Mouse (Mus musculus) Muller cell, postnatal 12 days (primary cell): ENCODE data around the gene Fam171a2.
"Not testable (repeated sequence)": the region's sequence is repeated elsewhere in the genome, so short reads cannot be mapped to it uniquely, and the experiment has no call there.

Experiments
- DNase-seq: peaks from one replicate; pipeline ENCODE4 v3.0.0-alpha.2; 2015; ENCODE audit errors: inconsistent ontology term

The Fam171a2 gene

GRCm38 (mm10) chr11:102394421-102395124 lies 52.9 kb downstream of the Fam171a2 start:
- no peak for DNase-seq

GRCm38 (mm10) chr11:102393719-102394420 lies 53.6 kb downstream of the Fam171a2 start:
- DNase-seq, result no peak

DNA sequence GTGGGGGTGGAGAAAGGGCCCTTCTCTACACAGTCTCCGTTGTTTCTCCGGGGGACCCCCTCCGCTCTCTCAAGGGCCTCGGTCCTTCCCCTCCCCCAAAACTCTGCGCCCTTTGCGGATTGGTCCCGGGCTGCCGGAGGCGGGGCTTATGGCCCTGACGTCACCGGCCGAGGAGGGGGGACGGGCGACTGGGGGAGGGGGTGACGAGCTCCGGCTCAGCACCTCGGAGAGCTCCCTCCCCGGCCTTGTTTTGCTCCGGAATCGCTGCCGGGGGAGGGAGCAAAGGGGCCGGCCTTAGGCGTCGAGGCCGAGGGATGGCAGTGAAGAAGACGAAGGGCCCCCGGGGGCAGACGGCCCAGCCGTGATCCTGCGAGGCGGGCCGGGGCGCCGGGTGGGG lies 54.2 kb downstream of the Fam171a2 start, which contains the start of gene Rundc3a:
Gene Rundc3a (plus strand): TSS at position 166 of the 397 bp plus-strand sequence.
- DNase-seq, result peak; percentile 94

DNA sequence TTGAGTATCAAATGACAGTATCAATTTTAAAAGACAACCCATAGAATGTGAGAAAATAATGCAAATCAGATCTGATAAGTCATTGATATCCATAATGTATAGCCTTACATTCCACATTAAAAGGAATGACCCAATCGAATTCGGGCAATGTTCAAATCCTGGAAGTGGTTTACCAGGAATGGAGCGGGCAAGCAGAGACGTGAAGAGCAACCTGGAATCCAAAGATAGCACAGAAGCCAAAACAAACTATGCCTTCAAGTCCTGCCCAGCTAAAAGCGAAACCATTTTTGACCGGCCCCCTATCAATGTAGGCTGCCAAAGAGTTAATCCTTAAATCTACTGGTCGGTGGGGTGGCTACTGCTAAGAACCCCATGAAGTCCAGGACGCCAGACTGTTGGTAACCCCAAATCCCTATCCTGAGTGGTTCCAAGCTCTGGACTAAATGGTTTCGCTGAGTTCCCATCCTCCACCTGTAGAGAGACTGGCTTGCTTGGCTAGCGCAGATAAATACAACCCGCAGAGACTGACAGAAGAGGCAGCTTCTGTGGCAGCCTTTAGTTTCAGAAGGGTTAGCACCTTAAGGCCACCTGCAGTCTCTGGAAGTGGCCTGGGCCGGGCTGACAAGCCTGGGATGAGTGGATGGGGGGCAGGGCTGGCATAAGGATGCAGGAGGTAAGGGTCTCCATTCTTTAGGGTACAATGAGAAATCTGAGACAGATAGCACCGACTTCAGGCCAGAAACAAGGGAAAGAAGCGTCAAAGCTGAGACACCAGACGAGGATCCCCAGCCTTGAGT lies 54.8 kb downstream of the Fam171a2 start:
- DNase-seq, result no peak

- not testable (repeated sequence) for DNase-seq
Measured at GRCm38 (mm10) chr11:102389436-102389835, 58.0 kb downstream of the Fam171a2 start.
